Mouse (Mus musculus) spleen, adult 10 weeks (tissue): Measurements from ENCODE around the gene 1110017D15Rik. TPM values are rescaled to one million over a fixed set of nuclear protein-coding genes. Genes with fewer than 3 reads are reported as not detected.

Source experiments
- polyA plus RNA-seq: library from polyadenylated mRNA; stranded (reverse); fragments of 350-450 nt; fragmentation: Illumina TruSeq; extraction: RNeasy Lipid Tissue Mini Kit (QIAGEN cat#74804); gene quantifications from one replicate; pipeline ENCODE4 v1.2.3, GENCODE M21; 2015; ENCODE audit warnings: low replicate concordance; ENCODE audit not compliant: insufficient read depth

1110017D15Rik gene
- polyA plus RNA-seq, result not detected

DNA sequence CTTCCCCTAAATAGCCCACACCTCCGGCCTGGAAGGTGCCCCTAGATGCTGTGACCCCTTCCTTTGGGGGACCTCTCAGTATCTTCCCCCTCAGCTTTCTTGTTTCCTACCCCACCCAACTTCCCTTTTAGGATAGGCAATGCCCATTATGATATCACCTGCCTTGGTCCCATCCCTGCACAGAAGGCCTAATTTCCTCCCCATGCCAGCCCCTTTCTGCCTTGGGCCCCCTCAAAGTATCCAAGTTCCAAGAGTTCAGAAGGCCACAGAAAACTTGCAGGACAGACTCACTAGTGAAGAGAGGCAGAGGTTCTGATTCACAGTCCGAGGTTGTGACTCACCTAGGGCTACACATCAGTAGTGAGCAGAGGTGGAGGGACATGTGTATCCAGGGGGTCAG, at the start of gene 1110017D15Rik:
1110017D15Rik (minus strand) TSS at position 101 of the 400 bp plus-strand sequence.

DNA sequence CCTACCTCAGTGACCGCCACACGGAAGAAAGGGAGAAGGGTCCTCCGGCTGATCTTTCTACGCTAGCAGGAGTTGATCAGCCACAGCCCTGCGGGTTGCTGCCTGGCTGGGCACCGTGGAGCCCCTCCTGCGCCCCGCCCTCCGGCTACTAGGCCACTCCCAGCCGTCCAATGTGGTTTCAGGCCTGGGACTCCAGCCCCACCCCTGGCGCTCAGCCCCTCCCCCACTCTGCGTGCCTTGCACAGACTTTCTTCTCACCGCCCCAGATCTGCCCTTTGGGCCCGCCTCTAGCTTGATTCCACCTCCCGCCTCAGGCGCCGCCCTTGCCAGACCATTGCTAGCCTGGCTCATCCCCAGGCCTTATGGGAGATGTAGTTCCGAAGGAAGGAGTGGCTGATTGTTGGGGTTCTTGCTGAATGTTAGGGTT, 14.1 kb downstream of the 1110017D15Rik start, which contains the start of gene AI464131:
AI464131 (minus strand) TSS at position 91 of the 427 bp plus-strand sequence.

DNA sequence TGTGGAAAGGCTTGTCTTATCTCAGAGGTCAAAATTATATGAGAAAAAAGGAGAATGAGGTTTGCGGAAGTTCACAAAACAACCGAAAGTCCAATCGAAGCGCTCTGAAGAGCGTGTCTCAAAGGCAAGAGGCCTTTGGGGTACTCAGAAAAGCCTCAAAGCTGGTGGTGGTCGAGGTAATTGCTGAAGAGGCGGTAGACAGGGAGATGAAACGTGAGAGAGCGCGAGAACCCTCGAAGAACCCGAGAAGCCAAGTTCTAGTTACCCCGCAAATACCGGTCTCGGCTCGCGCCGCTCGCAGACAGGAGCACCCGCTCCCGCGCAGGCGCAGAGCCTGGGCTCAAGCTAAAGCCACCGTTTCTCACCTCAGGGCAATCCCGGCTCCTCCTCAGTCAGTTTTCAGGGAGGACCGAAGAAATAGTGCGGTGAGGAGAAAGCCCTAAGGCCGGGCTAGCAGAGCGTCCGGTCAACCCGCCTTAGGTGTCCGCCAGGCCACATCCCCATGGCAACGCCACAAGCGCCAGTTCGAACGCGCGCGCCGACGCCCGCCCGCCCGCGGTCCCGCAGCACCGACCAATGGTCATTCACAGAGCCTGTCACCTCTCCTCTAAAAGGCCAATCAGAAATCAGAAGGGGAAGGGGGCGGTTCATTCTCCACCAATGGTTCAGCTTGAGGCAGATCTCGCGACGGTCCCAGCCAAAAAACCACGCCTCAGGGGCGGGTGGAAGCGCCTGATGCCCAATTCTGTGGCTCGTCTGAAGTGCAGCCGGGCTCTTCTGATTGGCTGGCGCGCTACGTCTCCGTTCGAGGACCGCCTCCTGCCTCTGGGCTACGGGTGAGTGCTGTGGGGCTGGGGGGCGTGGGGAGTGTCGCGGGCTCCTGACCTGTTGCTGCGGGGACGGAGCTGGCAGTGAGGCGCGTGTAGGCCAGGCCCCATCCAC, 52.5 kb downstream of the 1110017D15Rik start, which contains the start of the genes Kif24 and Nudt2:
Kif24 (minus strand) TSS at position 543 of the 942 bp plus-strand sequence.
Nudt2 (plus strand) TSS at position 807 of the 942 bp plus-strand sequence.

Other genes with a start within 250 kb of the 1110017D15Rik start
- 28.3 TPM for gene Ubap2, start 242.2 kb downstream of the 1110017D15Rik start, polyA plus RNA-seq
- gene Dcaf12, start 202.4 kb downstream of the 1110017D15Rik start, polyA plus RNA-seq, result 92.7 TPM
- gene Ubap1, start 168.3 kb downstream of the 1110017D15Rik start, polyA plus RNA-seq, result 58.5 TPM
- 3.5 TPM for gene Kif24, start 52.4 kb downstream of the 1110017D15Rik start, polyA plus RNA-seq
- gene Nudt2, start 52.2 kb downstream of the 1110017D15Rik start, polyA plus RNA-seq, result 14.7 TPM
- gene AI464131, start 14.3 kb downstream of the 1110017D15Rik start, polyA plus RNA-seq, result 1.3 TPM
- 13.6 TPM for gene Fam219a, start 52.2 kb upstream of the 1110017D15Rik start, polyA plus RNA-seq
- 0.66 TPM for gene Dnaic1, start 52.4 kb upstream of the 1110017D15Rik start, polyA plus RNA-seq
- not detected for gene Enho, start 123.0 kb upstream of the 1110017D15Rik start, polyA plus RNA-seq
- 1.3 TPM for gene Cntfr, start 179.8 kb upstream of the 1110017D15Rik start, polyA plus RNA-seq
- 67.0 TPM for gene Il11ra1, start 182.7 kb upstream of the 1110017D15Rik start, polyA plus RNA-seq
- 10.1 TPM for gene Rpp25l, start 196.2 kb upstream of the 1110017D15Rik start, polyA plus RNA-seq
- 27.5 TPM for gene Dctn3, start 205.8 kb upstream of the 1110017D15Rik start, polyA plus RNA-seq
- gene Arid3c, start 213.8 kb upstream of the 1110017D15Rik start, polyA plus RNA-seq, result not detected
- 18.2 TPM for gene Galt, start 237.9 kb upstream of the 1110017D15Rik start, polyA plus RNA-seq
- 27.7 TPM for gene Sigmar1, start 238.8 kb upstream of the 1110017D15Rik start, polyA plus RNA-seq